Mouse (Mus musculus) hindbrain, embryonic 12.5 days (tissue): ENCODE measurements around the gene Dmkn. TPM values are rescaled to one million over a fixed set of nuclear protein-coding genes. Genes with fewer than 3 reads are reported as not detected.

Experiments used
- ATAC-seq: fragments of 200-750 bp; cut with Nextera tagmentation; 2 replicates; pipeline ENCODE4 v1.8.0; 2017; ENCODE audit warnings: moderate TSS enrichment; ENCODE audit not compliant: low FRiP score
- H3K27ac ChIP-seq: fragments of 300-500 bp; sonication (generic); 2 replicates; pipeline ENCODE4 v1.5.1; 2016; ENCODE audit warnings: mild to moderate bottlenecking
- H3K27me3 ChIP-seq: fragments of 300-500 bp; sonication (generic); 2 replicates; pipeline ENCODE4 v1.6.1; 2016; ENCODE audit warnings: mild to moderate bottlenecking
- H3K36me3 ChIP-seq: fragments of 300-500 bp; sonication (generic); 2 replicates; pipeline ENCODE4 v1.6.1; 2016; ENCODE audit warnings: mild to moderate bottlenecking
- H3K4me1 ChIP-seq: fragments of 300-500 bp; sonication (generic); 2 replicates; pipeline ENCODE4 v1.6.1; 2016
- H3K4me2 ChIP-seq: fragments of 300-500 bp; sonication (generic); replicated peaks from 2 replicates; pipeline ENCODE4 v1.6.1; 2016; ENCODE audit warnings: mild to moderate bottlenecking
- H3K4me3 ChIP-seq: fragments of 300-500 bp; sonication (generic); 2 replicates; pipeline ENCODE4 v1.5.1; 2016; ENCODE audit warnings: mild to moderate bottlenecking
- H3K9ac ChIP-seq: fragments of 300-500 bp; sonication (generic); 2 replicates; pipeline ENCODE4 v1.6.1; 2016; ENCODE audit warnings: mild to moderate bottlenecking, moderate library complexity
- H3K9me3 ChIP-seq: fragments of 300-500 bp; sonication (generic); replicated peaks from 2 replicates; pipeline ENCODE4 v1.6.1; 2016; ENCODE audit warnings: mild to moderate bottlenecking
- WGBS: fragments of 180-500 bp; shearing (Covaris S2); methylation state at CpG from one replicate; pipeline ENCODE4 v1.1.7; 2016; 5-methylcytosine and 5-hydroxymethylcytosine counted together
- polyA plus RNA-seq: library from polyadenylated mRNA; unstranded; fragments of >200 nt; fragmentation: Nextera tagmentation; extraction: Ambion mirVana; gene quantifications from 2 replicates; pipeline ENCODE4 v1.2.1, GENCODE M21; 2016

Gene Dmkn
- polyA plus RNA-seq, 1 experiment from 2014 or later, result 0.67 TPM

GRCm38 (mm10) chr7:30776104-30776503, 12.5 kb downstream of the Dmkn start:
- Histone ChIP-seq H3K9me3 (no peaks in the 10 kb centered on the region), H3K36me3 (no peaks in the 10 kb centered on the region), H3K27me3 (no peaks in the 10 kb centered on the region), H3K27ac (no peak overlapping the region), H3K4me2 (no peak overlapping the region), H3K4me3 (no peak overlapping the region), H3K9ac (no peak overlapping the region), H3K4me1 (no peaks in the 10 kb centered on the region)
- ATAC-seq, result no peak
- 91% methylated on average over 9 of the region's 9 CpGs for WGBS

GRCm38 (mm10) chr7:30777081-30777579, 13.6 kb downstream of the Dmkn start:
- Histone ChIP-seq H3K27me3 (no peaks in the 10 kb centered on the region), H3K4me1 (no peaks in the 10 kb centered on the region), H3K36me3 (no peaks in the 10 kb centered on the region), H3K4me3 (no peak overlapping the region), H3K9me3 (no peaks in the 10 kb centered on the region), H3K27ac (no peak overlapping the region), H3K4me2 (no peak overlapping the region), H3K9ac (no peak overlapping the region)
- ATAC-seq, result no peak
- 38% methylated on average over 7 of the region's 7 CpGs for WGBS

- H3K9ac ChIP-seq, result no peak overlapping the region
- no peak overlapping the region for H3K27ac ChIP-seq
- ATAC-seq, result no peak
- WGBS, result 67% methylated on average over 1 of the region's 1 CpGs
- no peaks in the 10 kb centered on the region for H3K9me3 ChIP-seq
- H3K36me3 ChIP-seq, result no peaks in the 10 kb centered on the region
- H3K27me3 ChIP-seq, result no peaks in the 10 kb centered on the region
- H3K4me3 ChIP-seq, result no peak overlapping the region
- H3K4me1 ChIP-seq, result no peaks in the 10 kb centered on the region
- no peak overlapping the region for H3K4me2 ChIP-seq
Observed at GRCm38 (mm10) chr7:30777911-30778310, 14.4 kb downstream of the Dmkn start.

- no peak for ATAC-seq
- Histone ChIP-seq H3K4me3 (no peak overlapping the region), H3K4me1 (0 out of 2 replicates have a peak, but pooled peaks cover 7% of the 10 kb centered on the region), H3K4me2 (no peak overlapping the region), H3K36me3 (no peaks in the 10 kb centered on the region), H3K27ac (no peak overlapping the region), H3K9ac (no peak overlapping the region), H3K27me3 (no peaks in the 10 kb centered on the region), H3K9me3 (no peaks in the 10 kb centered on the region)
- 66% methylated on average over 4 of the region's 4 CpGs for WGBS
Observed at GRCm38 (mm10) chr7:30781792-30782191, 18.2 kb downstream of the Dmkn start.

- H3K9me3 ChIP-seq, result no peaks in the 10 kb centered on the region
- H3K27me3 ChIP-seq, result no peaks in the 10 kb centered on the region
- WGBS, result 78% methylated on average over 3 of the region's 3 CpGs
- no peaks in the 10 kb centered on the region for H3K36me3 ChIP-seq
- H3K9ac ChIP-seq, result no peak overlapping the region
- H3K27ac ChIP-seq, result no peak overlapping the region
- no peak overlapping the region for H3K4me3 ChIP-seq
- 0 out of 2 replicates have a peak, but pooled peaks cover 7% of the 10 kb centered on the region for H3K4me1 ChIP-seq
- no peak overlapping the region for H3K4me2 ChIP-seq
- ATAC-seq, result no peak
Observed at GRCm38 (mm10) chr7:30782658-30783057, 19.1 kb downstream of the Dmkn start.

GRCm38 (mm10) chr7:30785154-30785553, 21.6 kb downstream of the Dmkn start:
- H3K4me3 ChIP-seq, result no peak overlapping the region
- H3K9me3 ChIP-seq, result no peaks in the 10 kb centered on the region
- no peak overlapping the region for H3K4me2 ChIP-seq
- no peak for ATAC-seq
- H3K27ac ChIP-seq, result peak overlapping the region; percentile 30; the same call in 1 of the 2 replicates
- H3K36me3 ChIP-seq, result no peaks in the 10 kb centered on the region
- no peaks in the 10 kb centered on the region for H3K27me3 ChIP-seq
- 0 out of 2 replicates have a peak, but pooled peaks cover 7% of the 10 kb centered on the region for H3K4me1 ChIP-seq
- H3K9ac ChIP-seq, result no peak overlapping the region
- WGBS, result 79% methylated on average over 1 of the region's 1 CpGs

- Histone ChIP-seq H3K4me2 (no peak overlapping the region), H3K4me1 (0 out of 2 replicates have a peak, but pooled peaks cover 7% of the 10 kb centered on the region), H3K36me3 (no peaks in the 10 kb centered on the region), H3K9ac (no peak overlapping the region), H3K4me3 (no peak overlapping the region), H3K27ac (peak overlapping the region; percentile 35; the same call in 1 of the 2 replicates), H3K9me3 (no peaks in the 10 kb centered on the region), H3K27me3 (no peaks in the 10 kb centered on the region)
- peak; percentile 78 for ATAC-seq
- 57% methylated on average over 13 of the region's 13 CpGs for WGBS
Observed at GRCm38 (mm10) chr7:30785721-30786546, 22.4 kb downstream of the Dmkn start.

- H3K4me2 ChIP-seq, result no peak within 1 kb of the TSS
- H3K27me3 ChIP-seq, result no peaks in the 10 kb centered on the region
- 56% methylated on average over 14 of the region's 15 CpGs for WGBS
- H3K27ac ChIP-seq, result no peak within 1 kb of the TSS
- no peaks in the 10 kb centered on the region for H3K9me3 ChIP-seq
- H3K9ac ChIP-seq, result no peak within 1 kb of the TSS
- no peaks in the 10 kb centered on the region for H3K36me3 ChIP-seq
- H3K4me1 ChIP-seq, result 0 out of 2 replicates have a peak, but pooled peaks cover 7% of the 10 kb centered on the region
- no peak for ATAC-seq
- no peak within 1 kb of the TSS for H3K4me3 ChIP-seq
Observed at GRCm38 (mm10) chr7:30787377-30788022, 23.9 kb downstream of the Dmkn start, which contains the start of gene Krtdap. Gene Krtdap (plus strand): TSS chr7:30787896.

GRCm38 (mm10) chr7:30790141-30790540, 26.6 kb downstream of the Dmkn start:
- Histone ChIP-seq H3K4me2 (no peak overlapping the region), H3K27me3 (no peaks in the 10 kb centered on the region), H3K4me3 (no peak overlapping the region), H3K9me3 (no peaks in the 10 kb centered on the region), H3K36me3 (no peaks in the 10 kb centered on the region), H3K27ac (no peak overlapping the region), H3K4me1 (0 out of 2 replicates have a peak, but pooled peaks cover 7% of the 10 kb centered on the region), H3K9ac (no peak overlapping the region)
- WGBS, result 78% methylated on average over 10 of the region's 10 CpGs
- ATAC-seq, result no peak

- Histone ChIP-seq H3K36me3 (no peaks in the 10 kb centered on the region), H3K4me2 (no peak overlapping the region), H3K4me1 (no peaks in the 10 kb centered on the region), H3K9ac (no peak overlapping the region), H3K27ac (no peak overlapping the region), H3K27me3 (no peaks in the 10 kb centered on the region), H3K4me3 (no peak overlapping the region), H3K9me3 (no peaks in the 10 kb centered on the region)
- ATAC-seq, result no peak
- WGBS, result 25% methylated on average over 9 of the region's 9 CpGs
Observed at GRCm38 (mm10) chr7:30791921-30792320, 28.4 kb downstream of the Dmkn start.

GRCm38 (mm10) chr7:30794921-30795320, 31.4 kb downstream of the Dmkn start:
- no peak for ATAC-seq
- Histone ChIP-seq H3K9me3 (no peaks in the 10 kb centered on the region), H3K36me3 (no peaks in the 10 kb centered on the region), H3K4me2 (no peak overlapping the region), H3K4me3 (no peak overlapping the region), H3K27ac (no peak overlapping the region), H3K27me3 (no peaks in the 10 kb centered on the region), H3K4me1 (no peaks in the 10 kb centered on the region), H3K9ac (no peak overlapping the region)

- no peak overlapping the region for H3K4me2 ChIP-seq
- H3K9ac ChIP-seq, result no peak overlapping the region
- no peaks in the 10 kb centered on the region for H3K4me1 ChIP-seq
- 100% methylated on average over 1 of the region's 1 CpGs for WGBS
- no peaks in the 10 kb centered on the region for H3K36me3 ChIP-seq
- H3K27me3 ChIP-seq, result no peaks in the 10 kb centered on the region
- H3K9me3 ChIP-seq, result no peaks in the 10 kb centered on the region; the same call in 1 of the 2 replicates
- ATAC-seq, result no peak
- H3K27ac ChIP-seq, result no peak overlapping the region
- H3K4me3 ChIP-seq, result no peak overlapping the region
Observed at GRCm38 (mm10) chr7:30796790-30797189, 33.2 kb downstream of the Dmkn start.
